Mouse (Mus musculus) skeletal muscle tissue, postnatal 0 days (tissue): Measurements from ENCODE around the gene Ifng. TPM values are rescaled to one million over a fixed set of nuclear protein-coding genes. Genes with fewer than 3 reads are reported as not detected.

ENCODE experiments used
- polyA plus RNA-seq: library from polyadenylated mRNA; unstranded; fragments of >200 nt; fragmentation: Nextera tagmentation; extraction: Ambion mirVana; gene quantifications from 2 replicates; pipeline ENCODE4 v1.2.1, GENCODE M21; 2015

The Ifng gene
- not detected in 2 replicates for polyA plus RNA-seq

DNA sequence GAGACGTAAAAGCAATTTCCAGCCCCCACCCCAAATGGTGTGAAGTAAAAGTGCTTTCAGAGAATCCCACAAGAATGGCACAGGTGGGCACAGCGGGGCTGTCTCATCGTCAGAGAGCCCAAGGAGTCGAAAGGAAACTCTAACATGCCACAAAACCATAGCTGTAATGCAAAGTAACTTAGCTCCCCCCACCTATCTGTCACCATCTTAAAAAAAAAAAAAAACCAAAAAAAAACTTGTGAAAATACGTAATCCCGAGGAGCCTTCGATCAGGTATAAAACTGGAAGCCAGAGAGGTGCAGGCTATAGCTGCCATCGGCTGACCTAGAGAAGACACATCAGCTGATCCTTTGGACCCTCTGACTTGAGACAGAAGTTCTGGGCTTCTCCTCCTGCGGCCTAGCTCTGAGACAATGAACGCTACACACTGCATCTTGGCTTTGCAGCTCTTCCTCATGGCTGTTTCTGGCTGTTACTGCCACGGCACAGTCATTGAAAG lies at the start of gene Ifng:
Ifng (plus strand) TSS at position 305 of the 499 bp plus-strand sequence.

Other genes starting within 250 kb of the Ifng start
- not detected in 2 replicates for gene Il22, start 236.1 kb upstream of the Ifng start, polyA plus RNA-seq
- gene Gm32717, start 200.3 kb upstream of the Ifng start, polyA plus RNA-seq, result not detected in 2 replicates
- not detected in 2 replicates for gene Gm32802, start 182.4 kb upstream of the Ifng start, polyA plus RNA-seq
- not detected in 2 replicates for gene Iltifb, start 146.0 kb upstream of the Ifng start, polyA plus RNA-seq
- gene Gm9040, start 114.1 kb upstream of the Ifng start, polyA plus RNA-seq, result not detected in 2 replicates
- gene Gm9044, start 108.6 kb upstream of the Ifng start, polyA plus RNA-seq, result not detected in 2 replicates
- gene Gm9045, start 103.2 kb upstream of the Ifng start, polyA plus RNA-seq, result not detected in 2 replicates
- gene Gm9046, start 97.8 kb upstream of the Ifng start, polyA plus RNA-seq, result not detected in 2 replicates
- not detected in 2 replicates for gene Gm9048, start 92.4 kb upstream of the Ifng start, polyA plus RNA-seq
- not detected in 2 replicates for gene Gm9049, start 86.9 kb upstream of the Ifng start, polyA plus RNA-seq